Mouse (Mus musculus): ENCODE measurements around the gene Ptpn1. TPM values are rescaled to one million over a fixed set of nuclear protein-coding genes. Genes with fewer than 3 reads are reported as not detected.

Ptpn1 gene
- polyA plus RNA-seq, 1 experiment from 2014 or later = 54.0 TPM

- WGBS = 78% methylated on average over 11 of the region's 11 CpGs
Observed at GRCm38 (mm10) chr2:167903242-167903952, 28.5 kb upstream of the Ptpn1 start.

GRCm38 (mm10) chr2:167904621-167905367 is 27.1 kb upstream of the Ptpn1 start:
- Histone ChIP-seq H3K27ac (no peak overlapping the region), H3K9me3 (peaks cover 3% of the 10 kb centered on the region; the same call in 1 of the 2 replicates), H3K36me3 (no peaks in the 10 kb centered on the region), H3K27me3 (peaks cover 8% of the 10 kb centered on the region; the same call in 1 of the 2 replicates), H3K4me3 (no peak overlapping the region), H3K4me2 (replicated peaks) (no peak overlapping the region), H3K4me1 (peaks cover 18% of the 10 kb centered on the region), H3K9ac (no peak overlapping the region)
- WGBS = 84% methylated on average over 12 of the region's 12 CpGs
- no peak for ATAC-seq (ENCODE audit: low FRiP score, low read depth)

More at GRCm38 (mm10) chr2:167903242-167903952, 28.5 kb upstream of the Ptpn1 start:
- no peak for ATAC-seq (ENCODE audit: low FRiP score, low read depth)
- Histone ChIP-seq H3K36me3 (no peaks in the 10 kb centered on the region), H3K27ac (no peak overlapping the region), H3K9ac (peak overlapping the region; percentile 9; the same call in 1 of the 2 replicates), H3K9me3 (peaks cover 3% of the 10 kb centered on the region; the same call in 1 of the 2 replicates), H3K27me3 (peaks cover 15% of the 10 kb centered on the region; the same call in 1 of the 2 replicates), H3K4me2 (replicated peaks) (no peak overlapping the region), H3K4me1 (peaks cover 22% of the 10 kb centered on the region), H3K4me3 (no peak overlapping the region)

- 52% methylated on average over 8 of the region's 8 CpGs for WGBS
- Histone ChIP-seq H3K4me3 (no peak overlapping the region), H3K27ac (no peak overlapping the region), H3K4me1 (peaks cover 12% of the 10 kb centered on the region), H3K4me2 (replicated peaks) (no peak overlapping the region), H3K9me3 (peaks cover 3% of the 10 kb centered on the region; the same call in 1 of the 2 replicates), H3K36me3 (no peaks in the 10 kb centered on the region), H3K9ac (no peak overlapping the region), H3K27me3 (peaks cover 4% of the 10 kb centered on the region; the same call in 1 of the 2 replicates)
- ATAC-seq (ENCODE audit: low FRiP score, low read depth) = no peak
Observed at GRCm38 (mm10) chr2:167905561-167905960, 26.3 kb upstream of the Ptpn1 start.

GRCm38 (mm10) chr2:167906729-167907128 is 25.1 kb upstream of the Ptpn1 start:
- H3K4me3 ChIP-seq = no peak overlapping the region
- ATAC-seq (ENCODE audit: low FRiP score, low read depth) = no peak
- no peak overlapping the region for H3K27ac ChIP-seq
- no peak overlapping the region for H3K9ac ChIP-seq
- no peak overlapping the region for H3K4me2 ChIP-seq (replicated peaks)
- no peaks in the 10 kb centered on the region for H3K27me3 ChIP-seq
- peaks cover 3% of the 10 kb centered on the region; the same call in 1 of the 2 replicates for H3K9me3 ChIP-seq
- peaks cover 12% of the 10 kb centered on the region for H3K4me1 ChIP-seq
- H3K36me3 ChIP-seq = no peaks in the 10 kb centered on the region

- no peak for ATAC-seq (ENCODE audit: low FRiP score, low read depth)
- Histone ChIP-seq H3K4me3 (no peak overlapping the region), H3K9ac (no peak overlapping the region), H3K4me2 (replicated peaks) (no peak overlapping the region), H3K27ac (no peak overlapping the region), H3K4me1 (no peaks in the 10 kb centered on the region), H3K36me3 (no peaks in the 10 kb centered on the region), H3K27me3 (no peaks in the 10 kb centered on the region), H3K9me3 (peaks cover 7% of the 10 kb centered on the region; the same call in 1 of the 2 replicates)
- WGBS = 68% methylated on average over 11 of the region's 11 CpGs
Observed at GRCm38 (mm10) chr2:167909531-167910177, 22.2 kb upstream of the Ptpn1 start.

- no peak overlapping the region for H3K4me2 ChIP-seq (replicated peaks)
- H3K4me1 ChIP-seq = no peaks in the 10 kb centered on the region
- H3K27me3 ChIP-seq = no peaks in the 10 kb centered on the region
- H3K9me3 ChIP-seq = peaks cover 4% of the 10 kb centered on the region; the same call in 1 of the 2 replicates
- 33% methylated on average over 3 of the region's 3 CpGs for WGBS
- H3K36me3 ChIP-seq = no peaks in the 10 kb centered on the region
- no peak overlapping the region for H3K9ac ChIP-seq
- no peak for ATAC-seq (ENCODE audit: low FRiP score, low read depth)
- H3K27ac ChIP-seq = no peak overlapping the region
- H3K4me3 ChIP-seq = no peak overlapping the region
Observed at GRCm38 (mm10) chr2:167910178-167910540, 21.7 kb upstream of the Ptpn1 start.

GRCm38 (mm10) chr2:167911511-167911910 is 20.3 kb upstream of the Ptpn1 start:
- Histone ChIP-seq H3K9ac (no peak overlapping the region), H3K36me3 (no peaks in the 10 kb centered on the region), H3K9me3 (peaks cover 4% of the 10 kb centered on the region; the same call in 1 of the 2 replicates), H3K4me1 (no peaks in the 10 kb centered on the region), H3K27ac (no peak overlapping the region), H3K4me3 (no peak overlapping the region), H3K27me3 (no peaks in the 10 kb centered on the region), H3K4me2 (replicated peaks) (no peak overlapping the region)
- 90% methylated on average over 5 of the region's 5 CpGs for WGBS
- no peak for ATAC-seq (ENCODE audit: low FRiP score, low read depth)

GRCm38 (mm10) chr2:167919081-167919480 is 12.8 kb upstream of the Ptpn1 start:
- Histone ChIP-seq H3K4me3 (no peak overlapping the region), H3K27me3 (no peaks in the 10 kb centered on the region), H3K9ac (no peak overlapping the region), H3K4me1 (peaks cover 8% of the 10 kb centered on the region; the same call in 1 of the 2 replicates), H3K27ac (no peak overlapping the region), H3K36me3 (no peaks in the 10 kb centered on the region), H3K4me2 (replicated peaks) (no peak overlapping the region), H3K9me3 (no peaks in the 10 kb centered on the region)
- no peak for ATAC-seq (ENCODE audit: low FRiP score, low read depth)
- WGBS = 65% methylated on average over 1 of the region's 1 CpGs

- 54% methylated on average over 11 of the region's 11 CpGs for WGBS
- Histone ChIP-seq H3K36me3 (no peaks in the 10 kb centered on the region), H3K27ac (no peak overlapping the region), H3K4me1 (peaks cover 8% of the 10 kb centered on the region; the same call in 1 of the 2 replicates), H3K27me3 (no peaks in the 10 kb centered on the region), H3K4me3 (no peak overlapping the region), H3K4me2 (replicated peaks) (no peak overlapping the region), H3K9ac (no peak overlapping the region), H3K9me3 (no peaks in the 10 kb centered on the region)
- no peak for ATAC-seq (ENCODE audit: low FRiP score, low read depth)
Observed at GRCm38 (mm10) chr2:167920041-167920440, 11.8 kb upstream of the Ptpn1 start.

- Histone ChIP-seq H3K36me3 (no peaks in the 10 kb centered on the region), H3K27me3 (no peaks in the 10 kb centered on the region), H3K27ac (no peak overlapping the region), H3K4me1 (peaks cover 8% of the 10 kb centered on the region; the same call in 1 of the 2 replicates), H3K9me3 (no peaks in the 10 kb centered on the region), H3K4me3 (no peak overlapping the region), H3K9ac (no peak overlapping the region), H3K4me2 (replicated peaks) (no peak overlapping the region)
- ATAC-seq (ENCODE audit: low FRiP score, low read depth) = no peak
- WGBS = 86% methylated on average over 9 of the region's 9 CpGs
Observed at GRCm38 (mm10) chr2:167920960-167921495, 10.8 kb upstream of the Ptpn1 start.

GRCm38 (mm10) chr2:167921823-167922222 is 10.0 kb upstream of the Ptpn1 start:
- H3K4me2 ChIP-seq (replicated peaks) = no peak overlapping the region
- H3K27ac ChIP-seq = no peak overlapping the region
- H3K36me3 ChIP-seq = no peaks in the 10 kb centered on the region
- no peak overlapping the region for H3K9ac ChIP-seq
- peaks cover 8% of the 10 kb centered on the region; the same call in 1 of the 2 replicates for H3K4me1 ChIP-seq
- no peaks in the 10 kb centered on the region for H3K9me3 ChIP-seq
- H3K4me3 ChIP-seq = no peak overlapping the region
- WGBS = 80% methylated on average over 8 of the region's 8 CpGs
- ATAC-seq (ENCODE audit: low FRiP score, low read depth) = no peak
- H3K27me3 ChIP-seq = no peaks in the 10 kb centered on the region
